Mouse (Mus musculus) lung, adult 2 months (tissue): ENCODE measurements around the gene Ddx49. TPM values are rescaled to one million over a fixed set of nuclear protein-coding genes. Genes with fewer than 3 reads are reported as not detected.
A peak's percentile ranks its signal among the peaks of the same experiment; 100 is the strongest.

ENCODE experiments used
- DNase-seq: peaks from one replicate; pipeline ENCODE4 v3.0.0; 2022
- H3K4me1 ChIP-seq: fragments of 200-500 bp; 2 replicates; pipeline ENCODE4 v1.6.1; 2011; ENCODE audit warnings: low read length; ENCODE audit not compliant: control insufficient read depth, insufficient read depth
- H3K4me3 ChIP-seq: fragments of 200-500 bp; replicated peaks from 2 replicates; pipeline ENCODE3; 2011; ENCODE audit warnings: low read depth, mild to moderate bottlenecking, control low read depth, low read length; ENCODE audit errors: extremely low read depth
- CTCF ChIP-seq: fragments of 200-500 bp; IDR thresholded peaks from 2 replicates; pipeline ENCODE4 v1.5.1; 2011; ENCODE audit warnings: mild to moderate bottlenecking, low read length, control low read depth; ENCODE audit not compliant: insufficient read depth
- POLR2A ChIP-seq: fragments of 200-500 bp; IDR thresholded peaks from 2 replicates; pipeline ENCODE4 v1.6.1; 2011; ENCODE audit warnings: low read depth, mild to moderate bottlenecking, control low read depth, low read length, borderline replicate concordance; ENCODE audit errors: extremely low read depth
- WGBS: fragments of 180-500 bp; shearing (Covaris S2); methylation state at CpG from one replicate; pipeline ENCODE4 v1.1.7; 2018; 5-methylcytosine and 5-hydroxymethylcytosine counted together
- polyA plus RNA-seq: library from polyadenylated mRNA; depleted of rRNA; stranded (reverse); fragments of >200 nt; gene quantifications from 2 replicates; pipeline ENCODE4 v1.2.3, GENCODE M21; 2012; rRNA removed

The Ddx49 gene
- polyA plus RNA-seq, 1 experiment, result 43.0 TPM

DNA sequence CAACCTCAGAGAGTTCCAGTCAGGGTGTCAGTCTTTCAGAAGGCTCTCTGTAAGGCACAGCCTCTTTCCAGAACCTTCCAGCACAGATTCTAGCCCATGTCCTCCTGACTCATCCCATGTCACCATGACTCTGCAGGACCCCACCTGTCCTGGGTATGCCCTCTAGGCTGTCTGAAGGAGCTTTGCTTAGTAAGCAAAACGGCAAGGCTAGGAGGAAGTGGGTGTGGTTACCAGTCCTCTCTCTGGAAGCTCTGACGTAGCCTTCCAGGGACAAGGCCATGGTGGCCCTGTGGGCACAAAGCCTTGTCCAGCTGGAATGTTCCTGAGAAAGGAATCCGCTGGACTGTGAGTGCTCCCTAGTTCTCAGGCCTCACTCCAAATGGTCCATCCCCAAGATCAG, 29.3 kb downstream of the Ddx49 start:
- no peak for DNase-seq
- WGBS, result 23% methylated on average over 3 of the region's 3 CpGs
- Histone ChIP-seq H3K4me3 (no peak overlapping the region), H3K4me1 (peaks cover 14% of the 10 kb centered on the region)
- no peak for TF ChIP-seq POLR2A
- no peak for TF ChIP-seq CTCF

DNA sequence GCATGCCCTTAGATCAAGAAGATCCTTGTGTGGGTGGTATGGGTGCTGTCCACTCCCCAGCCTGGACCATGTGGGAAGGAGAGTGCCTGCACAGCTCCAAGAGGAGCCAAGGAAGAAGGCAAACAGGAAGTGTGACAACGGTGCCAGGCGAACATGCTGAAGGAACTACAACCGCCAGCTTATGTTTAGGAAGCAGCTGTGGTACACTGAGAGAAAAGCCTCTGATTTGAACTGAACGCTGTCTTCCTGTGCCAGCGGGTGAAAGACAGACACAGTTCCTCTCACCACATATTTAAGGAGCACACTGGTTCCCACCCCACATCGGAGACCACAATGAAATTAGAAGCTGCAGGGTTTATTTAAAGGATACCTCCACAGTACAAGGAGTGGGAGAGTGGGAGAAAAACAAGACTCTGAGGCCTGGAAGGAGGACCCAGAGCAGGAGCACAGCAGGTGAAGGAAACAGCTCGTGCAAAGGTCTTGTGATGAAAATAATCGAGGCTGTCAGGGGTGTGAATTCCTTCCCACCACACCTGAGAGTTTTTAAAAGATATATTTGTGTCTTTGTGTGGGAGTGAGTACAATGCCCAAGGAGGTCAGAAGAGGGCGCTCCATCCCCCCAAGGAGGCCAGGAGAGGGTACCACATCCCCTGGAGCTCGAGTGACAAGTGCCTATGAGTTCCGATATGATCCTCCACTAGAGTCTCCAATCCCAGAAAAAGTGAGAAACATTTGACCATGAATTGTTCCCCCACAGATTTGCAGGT, 33.3 kb downstream of the Ddx49 start:
- no peak for TF ChIP-seq POLR2A
- peak; percentile 72 for TF ChIP-seq CTCF
- no peak for DNase-seq
- WGBS, result 19% methylated on average over 11 of the region's 11 CpGs
- H3K4me1 ChIP-seq, result peaks cover 6% of the 10 kb centered on the region; the same call in 1 of the 2 replicates
- H3K4me3 ChIP-seq, result no peak overlapping the region

DNA sequence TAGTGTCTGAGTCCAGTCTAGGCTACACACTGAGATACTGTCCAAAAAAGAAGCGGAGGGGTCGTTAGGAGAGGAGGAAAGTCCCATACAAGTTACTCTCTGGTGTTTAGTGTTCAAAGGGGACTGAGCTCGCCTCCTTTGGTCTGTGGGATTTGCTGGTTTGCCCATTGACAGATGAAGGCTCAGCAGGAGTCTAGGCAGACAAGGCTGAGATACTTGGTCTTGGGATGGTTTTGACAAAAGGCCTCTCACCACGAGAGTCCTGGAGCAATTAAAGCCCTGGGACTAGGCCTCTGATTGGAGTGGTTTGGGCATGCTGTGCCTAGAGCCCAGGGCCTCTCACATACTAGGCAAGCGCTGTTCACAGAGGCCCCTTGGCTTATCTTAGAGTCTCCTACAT, 34.0 kb downstream of the Ddx49 start:
- no peak for DNase-seq
- WGBS, result 62% methylated on average over 5 of the region's 5 CpGs
- TF ChIP-seq CTCF (no peak), POLR2A (no peak)
- peaks cover 4% of the 10 kb centered on the region; the same call in 1 of the 2 replicates for H3K4me1 ChIP-seq
- no peak overlapping the region for H3K4me3 ChIP-seq

DNA sequence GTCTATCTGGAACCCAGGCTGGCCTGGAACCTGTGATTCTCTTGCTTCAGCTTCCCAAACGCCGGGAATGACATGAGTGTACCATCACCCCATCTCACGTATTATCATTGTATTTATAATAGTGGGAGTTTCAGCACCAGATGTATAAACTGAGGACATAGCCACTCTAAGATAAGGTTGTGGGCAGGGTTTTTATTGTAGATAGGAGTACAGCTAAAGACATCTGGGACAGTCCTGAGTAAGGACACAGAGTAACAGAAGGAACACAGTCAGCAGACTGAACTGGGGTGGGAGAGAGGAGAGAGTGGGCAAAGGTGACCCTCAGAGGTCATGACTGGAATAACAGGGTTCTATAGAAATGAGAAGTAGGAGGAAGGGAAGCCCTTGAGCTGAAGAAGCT, 34.6 kb downstream of the Ddx49 start:
- 73% methylated on average over 3 of the region's 3 CpGs for WGBS
- TF ChIP-seq POLR2A (no peak), CTCF (no peak)
- Histone ChIP-seq H3K4me3 (no peak overlapping the region), H3K4me1 (no peaks in the 10 kb centered on the region; the same call in 1 of the 2 replicates)
- DNase-seq, result no peak

DNA sequence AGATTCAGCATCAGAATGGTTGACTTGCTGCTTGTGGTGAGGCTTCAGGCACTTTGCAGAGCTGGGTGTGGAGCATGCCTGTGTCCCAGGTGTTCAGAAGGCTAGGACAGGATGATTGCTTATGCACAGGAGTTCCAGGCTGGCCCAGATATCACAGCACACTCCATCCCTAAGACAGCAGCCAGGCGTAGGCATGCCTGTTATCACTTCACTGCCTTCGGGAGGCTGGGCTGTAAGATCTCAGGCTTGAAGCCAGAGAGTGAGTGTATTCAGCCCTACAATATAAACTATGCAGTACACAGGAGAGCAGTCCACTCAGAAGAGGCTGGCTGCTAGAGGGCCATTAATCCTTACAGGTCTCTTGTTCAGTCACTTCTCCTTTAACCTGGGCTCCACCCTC, 43.2 kb downstream of the Ddx49 start:
- TF ChIP-seq POLR2A (no peak), CTCF (no peak)
- no peak for DNase-seq
- Histone ChIP-seq H3K4me3 (no peak overlapping the region), H3K4me1 (peaks cover 9% of the 10 kb centered on the region)
- WGBS, result 46% methylated on average over 2 of the region's 2 CpGs

DNA sequence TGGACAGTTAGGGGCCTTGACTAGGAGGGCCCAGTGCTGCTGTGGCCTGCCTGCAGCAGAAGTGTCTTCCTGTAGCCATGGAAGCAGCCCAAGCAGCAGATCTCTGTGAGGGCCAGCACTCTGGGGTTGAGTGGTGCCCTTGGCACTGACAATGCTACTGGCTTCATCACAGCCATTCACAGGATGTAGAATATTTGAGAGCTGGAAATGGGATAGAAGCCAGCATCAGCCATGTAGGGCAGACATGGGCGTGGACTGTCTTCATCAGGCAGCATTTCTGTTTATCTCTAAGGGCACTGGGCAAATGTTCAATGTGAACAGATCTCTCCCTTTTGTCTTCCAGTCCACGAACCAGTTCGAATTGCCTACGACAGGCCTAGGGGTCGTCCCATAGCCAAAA, 43.7 kb downstream of the Ddx49 start:
- WGBS, result 40% methylated on average over 5 of the region's 5 CpGs

DNA sequence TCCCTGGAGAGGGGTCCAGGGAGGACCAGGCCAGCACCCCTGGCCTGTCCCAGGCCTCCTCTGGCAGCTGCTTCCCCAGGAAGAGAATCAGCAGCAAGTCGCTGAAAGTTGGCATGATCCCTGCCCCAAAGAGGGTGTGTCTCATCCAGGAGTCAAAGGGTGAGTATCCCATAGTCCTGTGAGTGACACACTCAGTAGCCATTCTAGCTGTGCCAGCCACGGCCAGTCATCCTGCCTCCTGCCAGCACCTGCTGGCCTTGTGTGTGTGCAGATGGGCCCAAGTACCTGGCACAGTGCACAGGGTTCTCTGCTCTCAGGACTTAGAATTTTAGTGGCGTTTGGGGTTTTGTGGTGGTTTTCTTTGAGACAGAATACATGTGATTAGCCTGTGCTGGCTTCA, 44.8 kb downstream of the Ddx49 start:
- Histone ChIP-seq H3K4me3 (no peak overlapping the region), H3K4me1 (peaks cover 9% of the 10 kb centered on the region)
- DNase-seq, result no peak
- WGBS, result 62% methylated on average over 3 of the region's 3 CpGs
- no peak for TF ChIP-seq CTCF
- TF ChIP-seq POLR2A, result no peak

More for the DNA sequence above, 43.7 kb downstream of the Ddx49 start:
- DNase-seq, result no peak
- no peak for TF ChIP-seq POLR2A
- no peak for TF ChIP-seq CTCF
- Histone ChIP-seq H3K4me1 (peaks cover 9% of the 10 kb centered on the region), H3K4me3 (no peak overlapping the region)

DNA sequence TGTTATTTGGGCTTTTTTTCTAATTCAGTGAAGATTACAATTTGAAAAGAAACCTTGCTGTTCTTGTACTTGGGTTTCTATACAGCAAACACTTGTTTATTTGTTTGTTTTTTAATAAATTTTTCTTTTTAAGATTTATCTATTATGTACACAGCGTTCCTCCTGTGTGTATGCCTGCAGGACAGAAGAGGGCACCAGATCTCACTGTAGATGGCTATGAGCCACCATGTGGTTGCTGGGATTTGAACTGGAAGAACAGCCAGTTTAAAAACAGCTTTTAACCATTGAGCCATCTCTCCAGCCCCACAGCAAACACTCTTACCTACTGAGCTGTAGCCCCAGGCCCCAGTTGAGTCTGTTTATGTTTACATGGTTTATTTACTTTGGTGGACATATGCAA, 47.7 kb downstream of the Ddx49 start:
- DNase-seq, result no peak
- WGBS, result 69% methylated on average over 1 of the region's 1 CpGs
- Histone ChIP-seq H3K4me1 (peaks cover 9% of the 10 kb centered on the region), H3K4me3 (no peak overlapping the region)
- TF ChIP-seq CTCF, result no peak
- TF ChIP-seq POLR2A, result no peak

DNA sequence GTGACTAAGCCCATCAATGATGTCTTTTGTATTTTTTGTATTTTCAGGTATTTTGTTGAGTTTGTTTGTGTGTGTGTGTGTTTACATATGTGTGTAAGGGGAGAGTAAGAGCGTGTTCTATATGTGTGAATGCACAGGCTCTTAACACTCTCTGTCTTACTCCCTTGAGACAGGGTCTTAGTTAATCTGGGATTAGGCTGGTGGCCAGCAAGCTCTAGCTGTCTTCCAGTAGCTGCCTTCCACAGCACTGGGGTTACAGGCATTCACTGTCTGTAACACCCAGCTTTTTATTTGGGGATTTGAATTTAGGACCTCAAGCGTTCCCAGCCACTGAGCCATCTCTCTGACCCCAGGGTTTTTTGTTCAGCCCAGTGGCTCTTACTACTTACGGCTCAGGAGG, 54.4 kb downstream of the Ddx49 start:
- no peak overlapping the region for H3K4me3 ChIP-seq
- H3K4me1 ChIP-seq, result no peaks in the 10 kb centered on the region
- WGBS, result 92% methylated on average over 3 of the region's 3 CpGs
- TF ChIP-seq CTCF, result no peak
- no peak for DNase-seq

DNA sequence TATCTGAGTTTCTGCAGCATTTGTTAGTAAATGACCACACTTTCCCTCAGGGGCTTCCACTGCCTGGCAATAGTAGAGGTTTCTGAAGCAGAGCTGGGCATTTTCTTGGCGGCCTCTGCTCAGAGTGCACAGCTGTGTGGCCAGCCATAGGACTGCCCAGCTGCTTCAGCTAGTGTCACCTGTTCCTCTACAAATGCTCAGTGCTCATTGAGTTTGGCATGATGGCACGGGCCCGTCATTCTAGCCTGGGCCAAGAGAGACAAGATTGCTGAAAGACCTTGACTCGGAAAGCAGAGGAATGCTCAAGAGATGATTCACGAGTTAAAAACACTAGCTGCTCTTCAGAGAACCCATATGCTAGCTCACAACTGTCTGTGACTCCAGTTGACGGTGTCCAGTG, 55.7 kb downstream of the Ddx49 start:
- H3K4me3 ChIP-seq, result no peak overlapping the region
- no peaks in the 10 kb centered on the region for H3K4me1 ChIP-seq
- 85% methylated on average over 6 of the region's 6 CpGs for WGBS
- DNase-seq, result no peak
- TF ChIP-seq POLR2A, result no peak
- no peak for TF ChIP-seq CTCF

Other genes with a start within 250 kb of the Ddx49 start
- gene Tm6sf2, start 229.6 kb downstream of the Ddx49 start, polyA plus RNA-seq, result 7.2 and 7.4 TPM in 2 replicates
- 0.07 and 0.11 TPM in 2 replicates for gene Hapln4, start 219.0 kb downstream of the Ddx49 start, polyA plus RNA-seq
- gene Ncan, start 181.6 kb downstream of the Ddx49 start, polyA plus RNA-seq, result 0.10 and 0.15 TPM in 2 replicates
- 10.7 and 14.6 TPM in 2 replicates for gene Nr2c2ap, start 171.2 kb downstream of the Ddx49 start, polyA plus RNA-seq
- 19.0 and 28.6 TPM in 2 replicates for gene Rfxank, start 163.3 kb downstream of the Ddx49 start, polyA plus RNA-seq
- gene Borcs8, start 163.0 kb downstream of the Ddx49 start, polyA plus RNA-seq, result 76.5 and 79.0 TPM in 2 replicates
- 0.31 and 0.50 TPM in 2 replicates for gene Mef2b, start 162.8 kb downstream of the Ddx49 start, polyA plus RNA-seq
- 101 and 105 TPM in 2 replicates for gene Tmem161a, start 130.1 kb downstream of the Ddx49 start, polyA plus RNA-seq
- 26.9 and 29.6 TPM in 2 replicates for gene Slc25a42, start 90.2 kb downstream of the Ddx49 start, polyA plus RNA-seq
- gene Sugp2, start 68.3 kb downstream of the Ddx49 start, polyA plus RNA-seq, result 26.6 and 31.0 TPM in 2 replicates
- 14.5 and 15.1 TPM in 2 replicates for gene Armc6, start 68.0 kb downstream of the Ddx49 start, polyA plus RNA-seq
- gene Homer3, start 19.7 kb downstream of the Ddx49 start, polyA plus RNA-seq, result 75.0 and 111 TPM in 2 replicates
- gene Cope, start within 50 bp of the Ddx49 start, polyA plus RNA-seq, result 308 and 342 TPM in 2 replicates
- 2.7 TPM in 2 replicates for gene Cers1, start 13.3 kb upstream of the Ddx49 start, polyA plus RNA-seq
- gene Gdf1, start 27.3 kb upstream of the Ddx49 start, polyA plus RNA-seq, result 1.1 and 1.5 TPM in 2 replicates
- 35.8 and 36.7 TPM in 2 replicates for gene Upf1, start 50.8 kb upstream of the Ddx49 start, polyA plus RNA-seq
- 0.51 and 1.3 TPM in 2 replicates for gene Comp, start 71.1 kb upstream of the Ddx49 start, polyA plus RNA-seq
- gene Crtc1, start 137.1 kb upstream of the Ddx49 start, polyA plus RNA-seq, result 18.7 and 20.4 TPM in 2 replicates
- 51.3 and 57.2 TPM in 2 replicates for gene Klhl26, start 174.5 kb upstream of the Ddx49 start, polyA plus RNA-seq
- 10.5 and 12.2 TPM in 2 replicates for gene Tmem59l, start 184.9 kb upstream of the Ddx49 start, polyA plus RNA-seq
- 27.7 and 34.3 TPM in 2 replicates for gene Crlf1, start 190.7 kb upstream of the Ddx49 start, polyA plus RNA-seq
- 145 and 178 TPM in 2 replicates for gene Rex1bd, start 204.3 kb upstream of the Ddx49 start, polyA plus RNA-seq
- gene Uba52, start 208.3 kb upstream of the Ddx49 start, polyA plus RNA-seq, result 370 and 371 TPM in 2 replicates
- gene Fkbp8, start 225.2 kb upstream of the Ddx49 start, polyA plus RNA-seq, result 361 and 369 TPM in 2 replicates
- 48.7 and 54.6 TPM in 2 replicates for gene Kxd1, start 225.5 kb upstream of the Ddx49 start, polyA plus RNA-seq
- 29.6 and 32.9 TPM in 2 replicates for gene Ell, start 237.0 kb upstream of the Ddx49 start, polyA plus RNA-seq